ENCODE assay signal across 9 mouse cellular contexts in genomic region chr1:191299215-191299942, GRCm38 (mm10). TPM values are rescaled to one million over a fixed set of nuclear protein-coding genes. Genes with fewer than 3 reads are reported as not detected.
DNase-seq lines count a peak whose midpoint lies in the region; ATAC-seq and TF ChIP-seq lines count a peak whose summit lies in the region.
"Had no signal": no experiment of that assay in that cellular context is flagged by ENCODE, and none has a peak within 500 bp of the region (broad histone marks: within the 10 kb centered on the region; RNA-seq: fewer than 3 reads in every experiment).

No protein-coding gene starts in this region.

- no peak overlapping the region for H3K4me2 ChIP-seq in midbrain, embryonic 16.5 days (ENCODE audit: low read length)
- H3K4me2 ChIP-seq in kidney, postnatal 0 days (ENCODE audit: low read length): no peak overlapping the region
- no peak overlapping the region for H3K4me2 ChIP-seq in forebrain, embryonic 16.5 days (ENCODE audit: low read length)

- no peak overlapping the region for H3K9ac ChIP-seq in midbrain, embryonic 16.5 days (ENCODE audit: low read depth, low read length)
- H3K9ac ChIP-seq in kidney, postnatal 0 days (ENCODE audit: low read depth, low read length): no peak overlapping the region
- H3K9ac ChIP-seq in forebrain, embryonic 16.5 days (replicated peaks; ENCODE audit: low read depth, low read length): no peak overlapping the region

- H3K4me3 ChIP-seq in midbrain, embryonic 10.5 days: no peak overlapping the region
- H3K4me3 ChIP-seq in midbrain, embryonic 16.5 days (ENCODE audit: low read depth, low read length): no peak overlapping the region
- no peak overlapping the region for H3K4me3 ChIP-seq in kidney, postnatal 0 days (replicated peaks; ENCODE audit: low read depth, low read length)
- no peak overlapping the region for H3K4me3 ChIP-seq in forebrain, embryonic 16.5 days (replicated peaks; ENCODE audit: low read length)
- H3K4me3 ChIP-seq: erythroblast, embryonic 14.5 days; megakaryocyte, embryonic 14.5 days had no signal

- ATAC-seq in midbrain, embryonic 16.5 days: no peak
- no peak; the same call in 1 of the 2 replicates for ATAC-seq in kidney, postnatal 0 days (replicated peaks; ENCODE audit: low FRiP score, low read depth)
- ATAC-seq in megakaryocyte-erythroid progenitor cell, adult 5-6 weeks (replicated peaks; ENCODE audit: low FRiP score, low TSS enrichment, poor library complexity, severe bottlenecking): 0 out of 2 replicates have a peak, but pooled peaks have one; percentile 45
- no peak for ATAC-seq in forebrain, embryonic 16.5 days

- no peak overlapping the region for H3K27ac ChIP-seq in midbrain, embryonic 10.5 days (replicated peaks)
- H3K27ac ChIP-seq in midbrain, embryonic 16.5 days (ENCODE audit: low read length): no peak overlapping the region
- H3K27ac ChIP-seq in kidney, postnatal 0 days: no peak overlapping the region
- H3K27ac ChIP-seq in forebrain, embryonic 16.5 days (ENCODE audit: low read length): no peak overlapping the region

- peak; percentile 33 for DNase-seq in midbrain, embryonic 10.5 days (ENCODE audit: low spot score)
- peak; percentile 63 for DNase-seq in adrenal gland, adult 2 months
- DNase-seq in fibroblast of lung, adult 2 months (ENCODE audit: low read depth): peak; percentile 77
- DNase-seq in kidney, postnatal 0 days (ENCODE audit: low spot score): peak; percentile 63

- H3K27me3 ChIP-seq in midbrain, embryonic 10.5 days (ENCODE audit: low read depth, poor library complexity, severe bottlenecking): no peaks in the 10 kb centered on the region
- H3K27me3 ChIP-seq in midbrain, embryonic 16.5 days (ENCODE audit: control insufficient read depth, insufficient read depth, low read depth, low read length): no peaks in the 10 kb centered on the region
- no peaks in the 10 kb centered on the region for H3K27me3 ChIP-seq in kidney, postnatal 0 days (ENCODE audit: insufficient read depth, low read length)
- H3K27me3 ChIP-seq in forebrain, embryonic 16.5 days (replicated peaks; ENCODE audit: control insufficient read depth, insufficient read depth, low read length): no peaks in the 10 kb centered on the region

- H3K36me3 ChIP-seq in midbrain, embryonic 10.5 days: no peaks in the 10 kb centered on the region
- H3K36me3 ChIP-seq in midbrain, embryonic 16.5 days (ENCODE audit: control insufficient read depth, insufficient read depth, low read length): no peaks in the 10 kb centered on the region
- no peaks in the 10 kb centered on the region for H3K36me3 ChIP-seq in kidney, postnatal 0 days (ENCODE audit: insufficient read depth, low read length)
- no peaks in the 10 kb centered on the region for H3K36me3 ChIP-seq in forebrain, embryonic 16.5 days (ENCODE audit: control insufficient read depth, insufficient read depth)

- WGBS in midbrain, embryonic 10.5 days: 59% methylated on average over 11 of the region's 11 CpGs
- WGBS in midbrain, embryonic 16.5 days: 53% methylated on average over 11 of the region's 11 CpGs
- WGBS in kidney, postnatal 0 days: 44% methylated on average over 11 of the region's 11 CpGs
- 58% methylated on average over 11 of the region's 11 CpGs for WGBS in forebrain, embryonic 16.5 days

- H3K4me1 ChIP-seq in midbrain, embryonic 10.5 days: peaks cover 6% of the 10 kb centered on the region
- no peaks in the 10 kb centered on the region for H3K4me1 ChIP-seq in midbrain, embryonic 16.5 days (ENCODE audit: control insufficient read depth, insufficient read depth, low read length)
- H3K4me1 ChIP-seq in kidney, postnatal 0 days (replicated peaks; ENCODE audit: insufficient read depth, low read length): no peaks in the 10 kb centered on the region
- H3K4me1 ChIP-seq in forebrain, embryonic 16.5 days (replicated peaks; ENCODE audit: control insufficient read depth, insufficient read depth, low read length): no peaks in the 10 kb centered on the region

- no peaks in the 10 kb centered on the region for H3K9me3 ChIP-seq in midbrain, embryonic 10.5 days (replicated peaks)
- H3K9me3 ChIP-seq in midbrain, embryonic 16.5 days (replicated peaks; ENCODE audit: control insufficient read depth, low read length, poor library complexity, severe bottlenecking): no peaks in the 10 kb centered on the region
- H3K9me3 ChIP-seq in kidney, postnatal 0 days (replicated peaks; ENCODE audit: low read length): no peaks in the 10 kb centered on the region
- no peaks in the 10 kb centered on the region for H3K9me3 ChIP-seq in forebrain, embryonic 16.5 days (ENCODE audit: control insufficient read depth, low read length)

- TF ChIP-seq CTCF in kidney, postnatal 0 days (IDR thresholded peaks at IDR 0.05; ENCODE audit: low read depth): peak; percentile 82

RNA-seq across cellular contexts. Expression of gene Nenf, which starts 18.6 kb away (rescaled TPM):
- 49.4 and 63.5 TPM in 2 replicates for polyA plus RNA-seq in midbrain, embryonic 10.5 days (2016; fragmentation: Nextera tagmentation; extraction: Ambion mirVana)
- 121 and 139 TPM in 2 replicates for polyA plus RNA-seq in midbrain, embryonic 16.5 days (2015; fragmentation: Nextera tagmentation; extraction: Ambion mirVana)
- 10 to 100 TPM; 78.7 to 94.3 TPM for total RNA-seq in adrenal gland, adult 2 months (2021)
- 249 and 261 TPM in 2 replicates for polyA plus RNA-seq in adrenal gland, adult 2 months (2012; rRNA removed)
- 140 and 144 TPM in 2 replicates for polyA plus RNA-seq in kidney, postnatal 0 days (2015; fragmentation: Nextera tagmentation; extraction: Ambion mirVana)
- 62.2 and 87.6 TPM in 2 replicates for total RNA-seq in megakaryocyte-erythroid progenitor cell, adult 5-6 weeks (2014; fragmentation: Nextera tagmentation)
- 20.3 and 35.5 TPM in 2 replicates for total RNA-seq in megakaryocyte-erythroid progenitor cell, adult 5-6 weeks (2017)
- 94.8 and 101 TPM in 2 replicates for polyA plus RNA-seq in forebrain, embryonic 16.5 days (2015; fragmentation: Nextera tagmentation; extraction: Ambion mirVana)

RNA-seq across cellular contexts. Expression of gene Tmem206, which starts 26.3 kb away (rescaled TPM):
- 32.3 and 34.9 TPM in 2 replicates for polyA plus RNA-seq in midbrain, embryonic 10.5 days (2016; fragmentation: Nextera tagmentation; extraction: Ambion mirVana)
- polyA plus RNA-seq in midbrain, embryonic 16.5 days (2015; fragmentation: Nextera tagmentation; extraction: Ambion mirVana): 41.0 and 43.0 TPM in 2 replicates
- 1 to 10 TPM; 4.2 to 7.4 TPM for total RNA-seq in adrenal gland, adult 2 months (2021)
- 4.0 and 4.1 TPM in 2 replicates for polyA plus RNA-seq in adrenal gland, adult 2 months (2012; rRNA removed)
- polyA plus RNA-seq in kidney, postnatal 0 days (2015; fragmentation: Nextera tagmentation; extraction: Ambion mirVana): 19.7 and 24.5 TPM in 2 replicates
- total RNA-seq in megakaryocyte-erythroid progenitor cell, adult 5-6 weeks (2014; fragmentation: Nextera tagmentation): 13.5 TPM in 2 replicates
- total RNA-seq in megakaryocyte-erythroid progenitor cell, adult 5-6 weeks (2017): 9.8 and 15.5 TPM in 2 replicates
- 54.0 and 56.3 TPM in 2 replicates for polyA plus RNA-seq in forebrain, embryonic 16.5 days (2015; fragmentation: Nextera tagmentation; extraction: Ambion mirVana)
